Mouse (Mus musculus) heart, embryonic 16.5 days (tissue): ENCODE measurements around the gene Noct. TPM values are rescaled to one million over a fixed set of nuclear protein-coding genes. Genes with fewer than 3 reads are reported as not detected.

Experiments
- ATAC-seq: fragments of 200-750 bp; cut with Nextera tagmentation; replicated peaks from 2 replicates; pipeline ENCODE4 v1.8.0; 2017; ENCODE audit warnings: moderate number of reproducible peaks; ENCODE audit not compliant: insufficient read depth, low FRiP score; ENCODE audit errors: extremely low read depth
- H3K27ac ChIP-seq: fragments of 300-500 bp; sonication (generic); 2 replicates; pipeline ENCODE4 v1.5.1; 2014; ENCODE audit warnings: mild to moderate bottlenecking, low read length, control low read depth, moderate library complexity
- H3K27me3 ChIP-seq: fragments of 300-500 bp; sonication (generic); 2 replicates; pipeline ENCODE4 v1.6.1; 2014; ENCODE audit warnings: low read length, mixed read lengths; ENCODE audit not compliant: control insufficient read depth, insufficient read depth
- H3K36me3 ChIP-seq: fragments of 300-500 bp; sonication (generic); 2 replicates; pipeline ENCODE4 v1.6.1; 2014; ENCODE audit not compliant: control insufficient read depth, insufficient read depth
- H3K4me1 ChIP-seq: fragments of 300-500 bp; sonication (generic); 2 replicates; pipeline ENCODE4 v1.6.1; 2014; ENCODE audit warnings: low read length, mixed read lengths; ENCODE audit not compliant: control insufficient read depth, insufficient read depth
- H3K4me2 ChIP-seq: fragments of 300-500 bp; sonication (generic); 2 replicates; pipeline ENCODE4 v1.6.1; 2014; ENCODE audit warnings: low read depth, mild to moderate bottlenecking, control low read depth, low read length
- H3K4me3 ChIP-seq: fragments of 300-500 bp; sonication (generic); 2 replicates; pipeline ENCODE4 v1.5.1; 2014; ENCODE audit warnings: mild to moderate bottlenecking, control low read depth, low read length
- H3K9ac ChIP-seq: fragments of 300-500 bp; sonication (generic); 2 replicates; pipeline ENCODE4 v1.6.1; 2014; ENCODE audit warnings: low read length, control low read depth
- H3K9me3 ChIP-seq: fragments of 300-500 bp; sonication (generic); replicated peaks from 2 replicates; pipeline ENCODE4 v1.6.1; 2016; ENCODE audit warnings: low read length; ENCODE audit not compliant: control insufficient read depth
- WGBS: fragments of 180-500 bp; shearing (Covaris S2); extraction: QIAGEN DNeasy Blood & Tissue Kit; methylation state at CpG from one replicate; pipeline ENCODE4 v1.1.7; 2014; 5-methylcytosine and 5-hydroxymethylcytosine counted together
- polyA plus RNA-seq: library from polyadenylated mRNA; unstranded; fragments of >200 nt; fragmentation: Nextera tagmentation; extraction: Ambion mirVana; gene quantifications from 2 replicates; pipeline ENCODE4 v1.2.1, GENCODE M21; 2015

The Noct gene
- polyA plus RNA-seq, 1 experiment from 2014 or later: 11.1 TPM

DNA sequence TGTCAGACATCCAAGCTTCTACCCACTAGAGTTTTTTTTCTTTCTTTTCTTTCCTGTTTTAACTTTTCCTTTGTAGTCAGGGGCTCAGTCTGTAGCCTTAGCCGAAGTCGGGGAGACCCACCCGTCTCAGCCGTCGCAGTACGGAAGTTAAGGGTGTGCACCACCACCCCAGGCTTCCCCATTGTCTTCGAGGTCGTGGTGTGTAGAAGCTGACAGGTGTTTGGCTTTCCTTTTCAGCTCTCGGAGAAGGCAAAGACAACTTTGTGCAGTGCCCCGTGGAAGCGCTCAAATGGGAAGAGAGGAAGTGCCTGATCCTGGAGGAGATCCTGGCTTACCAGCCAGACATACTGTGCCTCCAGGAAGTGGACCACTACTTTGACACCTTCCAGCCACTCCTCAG is 25.2 kb downstream of the Noct start:
- 81% methylated on average over 11 of the region's 11 CpGs for WGBS
- H3K4me2 ChIP-seq: no peak overlapping the region
- no peak for ATAC-seq
- no peaks in the 10 kb centered on the region for H3K9me3 ChIP-seq
- H3K4me3 ChIP-seq: no peak overlapping the region
- peaks cover 43% of the 10 kb centered on the region for H3K36me3 ChIP-seq
- no peak overlapping the region for H3K27ac ChIP-seq
- H3K27me3 ChIP-seq: no peaks in the 10 kb centered on the region
- peaks cover 3% of the 10 kb centered on the region for H3K4me1 ChIP-seq
- no peak overlapping the region for H3K9ac ChIP-seq

DNA sequence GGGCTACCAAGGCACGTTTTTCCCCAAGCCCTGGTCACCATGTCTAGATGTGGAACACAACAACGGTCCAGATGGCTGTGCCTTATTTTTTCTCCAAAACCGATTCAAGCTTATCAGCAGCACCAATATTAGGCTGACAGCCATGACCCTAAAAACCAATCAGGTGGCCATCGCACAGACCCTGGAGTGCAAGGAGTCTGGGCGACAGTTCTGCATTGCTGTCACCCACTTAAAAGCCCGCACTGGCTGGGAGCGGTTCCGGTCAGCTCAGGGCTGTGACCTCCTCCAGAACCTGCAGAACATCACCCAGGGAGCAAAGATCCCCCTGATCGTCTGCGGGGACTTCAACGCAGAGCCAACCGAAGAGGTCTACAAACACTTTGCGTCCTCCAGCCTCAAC is 25.6 kb downstream of the Noct start:
- Histone ChIP-seq H3K36me3 (peaks cover 46% of the 10 kb centered on the region), H3K4me3 (no peak overlapping the region), H3K9ac (no peak overlapping the region), H3K4me1 (peaks cover 3% of the 10 kb centered on the region), H3K4me2 (no peak overlapping the region), H3K27me3 (no peaks in the 10 kb centered on the region), H3K27ac (no peak overlapping the region), H3K9me3 (no peaks in the 10 kb centered on the region)
- 87% methylated on average over 13 of the region's 13 CpGs for WGBS
- no peak for ATAC-seq

DNA sequence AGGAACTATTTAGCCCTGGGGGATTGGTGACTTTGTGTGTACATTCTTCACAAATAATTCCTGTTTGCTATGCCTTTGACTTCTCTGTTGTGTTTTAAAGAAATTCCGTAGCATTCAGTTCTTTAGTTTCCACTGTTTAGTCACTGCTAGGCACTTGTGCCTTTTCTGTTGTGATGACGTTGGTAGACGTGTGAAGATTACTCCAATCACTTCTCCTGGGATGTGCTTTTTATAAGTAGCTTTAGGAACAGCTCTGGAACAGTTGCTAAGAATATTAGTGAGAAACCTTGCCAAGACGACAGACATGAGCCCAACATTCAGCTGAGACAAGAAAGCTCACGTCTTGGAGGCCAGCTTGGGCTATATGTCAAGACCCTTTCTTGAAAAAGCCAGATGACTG is 26.8 kb downstream of the Noct start:
- no peak overlapping the region; the same call in 1 of the 2 replicates for H3K9ac ChIP-seq
- H3K4me1 ChIP-seq: peaks cover 3% of the 10 kb centered on the region
- H3K27me3 ChIP-seq: no peaks in the 10 kb centered on the region
- no peaks in the 10 kb centered on the region for H3K9me3 ChIP-seq
- H3K4me2 ChIP-seq: no peak overlapping the region
- no peak for ATAC-seq
- no peak overlapping the region; the same call in 1 of the 2 replicates for H3K27ac ChIP-seq
- WGBS: 59% methylated on average over 5 of the region's 5 CpGs
- H3K4me3 ChIP-seq: no peak overlapping the region
- H3K36me3 ChIP-seq: peaks cover 49% of the 10 kb centered on the region

DNA sequence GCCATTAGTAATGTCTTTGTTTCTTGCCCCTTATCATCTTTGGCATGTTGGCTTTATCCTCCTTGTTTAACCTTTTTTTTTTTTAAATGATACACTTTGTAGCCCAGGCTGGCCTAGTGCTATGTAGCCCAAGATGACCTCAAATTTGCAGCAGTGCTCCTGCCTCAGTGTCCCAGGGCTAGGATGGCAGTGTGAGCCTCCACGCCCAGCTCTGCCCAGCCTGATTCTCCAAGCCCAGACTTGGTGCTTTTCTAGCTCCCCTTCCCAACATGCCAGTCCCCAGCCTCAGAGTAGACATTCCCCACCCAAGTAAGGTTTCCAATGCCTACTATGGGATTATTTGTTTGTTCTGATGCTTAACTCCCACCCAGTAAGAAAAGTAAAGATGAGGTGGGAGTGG is 28.0 kb downstream of the Noct start:
- H3K9ac ChIP-seq: no peak overlapping the region
- no peak overlapping the region for H3K4me2 ChIP-seq
- no peaks in the 10 kb centered on the region for H3K27me3 ChIP-seq
- H3K4me3 ChIP-seq: no peak overlapping the region
- H3K27ac ChIP-seq: no peak overlapping the region
- no peak for ATAC-seq
- H3K9me3 ChIP-seq: no peaks in the 10 kb centered on the region
- peaks cover 60% of the 10 kb centered on the region for H3K36me3 ChIP-seq
- 88% methylated on average over 1 of the region's 1 CpGs for WGBS
- peaks cover 3% of the 10 kb centered on the region for H3K4me1 ChIP-seq

DNA sequence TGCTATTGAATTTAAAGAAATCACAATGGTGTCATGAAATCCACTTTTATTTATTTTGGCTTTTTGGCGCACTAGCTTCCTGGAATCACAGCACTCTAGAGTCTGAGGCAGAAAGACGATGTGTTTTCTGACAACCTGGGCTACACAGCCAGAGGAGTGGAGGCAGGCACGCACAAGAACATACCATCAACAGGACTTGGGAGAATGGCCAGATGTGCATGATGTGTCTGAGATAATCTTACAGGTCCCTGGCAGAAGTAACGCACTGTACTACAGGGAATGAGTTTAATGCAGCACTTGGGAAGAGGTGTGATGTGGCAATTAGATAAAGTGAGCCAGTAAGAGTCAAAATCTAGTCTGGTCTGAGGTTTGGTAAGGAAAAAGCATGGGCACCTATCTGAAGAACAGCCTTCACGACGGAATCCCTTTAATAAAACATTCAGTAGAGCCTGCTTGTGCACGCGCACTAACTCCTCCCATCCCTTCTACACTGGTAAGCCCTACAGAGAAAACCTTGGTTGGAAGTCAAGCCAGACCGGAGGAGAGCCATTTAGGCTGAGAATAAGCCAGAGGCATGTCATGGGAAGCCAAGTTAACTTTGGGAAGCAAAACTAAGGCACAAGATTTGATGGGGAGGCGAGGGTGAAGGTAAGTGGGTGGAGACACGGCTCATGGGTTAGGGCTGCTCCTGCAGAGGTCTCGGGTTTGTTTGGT is 28.6 kb downstream of the Noct start:
- Histone ChIP-seq H3K4me2 (no peak overlapping the region), H3K9ac (no peak overlapping the region), H3K4me1 (peaks cover 4% of the 10 kb centered on the region), H3K36me3 (peaks cover 64% of the 10 kb centered on the region), H3K27ac (no peak overlapping the region), H3K9me3 (no peaks in the 10 kb centered on the region), H3K27me3 (no peaks in the 10 kb centered on the region), H3K4me3 (no peak overlapping the region)
- WGBS: 81% methylated on average over 12 of the region's 12 CpGs
- ATAC-seq: no peak

DNA sequence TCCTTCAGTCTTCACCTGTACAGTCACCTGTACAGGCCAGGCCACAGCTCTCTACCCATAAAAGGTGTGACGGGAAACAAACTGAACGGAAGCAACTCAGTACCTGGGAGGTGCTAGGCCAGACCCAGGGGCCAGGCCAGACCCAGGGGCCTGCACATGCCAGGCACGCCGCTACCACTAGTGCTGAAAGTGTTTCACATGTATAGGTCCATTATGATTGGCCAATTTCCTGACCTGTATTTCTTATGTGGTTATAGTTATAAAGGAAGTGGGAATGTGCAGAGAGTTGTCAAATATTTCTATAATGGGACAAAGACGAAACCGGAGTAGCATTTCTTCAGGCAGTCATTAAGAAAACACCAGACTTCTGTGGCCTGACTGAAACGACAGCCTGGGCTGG is 30.5 kb downstream of the Noct start:
- H3K36me3 ChIP-seq: peaks cover 65% of the 10 kb centered on the region
- 88% methylated on average over 7 of the region's 7 CpGs for WGBS

DNA sequence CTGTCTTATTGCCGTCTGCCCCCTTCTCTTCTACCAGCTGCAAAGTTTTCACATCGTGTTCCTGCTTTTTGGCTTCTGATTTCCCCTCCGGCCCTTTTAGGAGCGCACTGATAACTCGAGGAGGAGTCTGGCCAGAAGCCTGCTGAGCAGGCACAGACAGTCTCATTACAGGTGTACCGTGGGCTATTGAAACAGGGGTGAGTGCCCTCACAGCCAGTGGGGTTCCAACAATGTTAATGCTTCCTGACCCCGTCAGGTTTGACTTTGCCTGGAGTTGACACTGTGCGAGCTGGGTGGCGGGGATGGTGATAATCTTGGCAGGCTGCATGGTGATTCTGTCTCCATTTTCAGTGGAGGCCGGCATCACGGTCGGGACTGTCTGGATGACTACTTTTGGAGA is 32.2 kb downstream of the Noct start:
- Histone ChIP-seq H3K4me2 (no peak overlapping the region), H3K9ac (no peak overlapping the region), H3K4me1 (peaks cover 4% of the 10 kb centered on the region; the same call in 1 of the 2 replicates), H3K27ac (no peak overlapping the region), H3K36me3 (peaks cover 67% of the 10 kb centered on the region), H3K9me3 (no peaks in the 10 kb centered on the region), H3K27me3 (no peaks in the 10 kb centered on the region), H3K4me3 (no peak overlapping the region)
- WGBS: 71% methylated on average over 12 of the region's 12 CpGs
- no peak for ATAC-seq

More for the DNA sequence above, 30.5 kb downstream of the Noct start:
- Histone ChIP-seq H3K9me3 (no peaks in the 10 kb centered on the region), H3K4me3 (no peak overlapping the region), H3K27me3 (no peaks in the 10 kb centered on the region), H3K27ac (no peak overlapping the region), H3K9ac (no peak overlapping the region), H3K4me1 (peaks cover 7% of the 10 kb centered on the region), H3K4me2 (no peak overlapping the region)
- ATAC-seq: no peak

DNA sequence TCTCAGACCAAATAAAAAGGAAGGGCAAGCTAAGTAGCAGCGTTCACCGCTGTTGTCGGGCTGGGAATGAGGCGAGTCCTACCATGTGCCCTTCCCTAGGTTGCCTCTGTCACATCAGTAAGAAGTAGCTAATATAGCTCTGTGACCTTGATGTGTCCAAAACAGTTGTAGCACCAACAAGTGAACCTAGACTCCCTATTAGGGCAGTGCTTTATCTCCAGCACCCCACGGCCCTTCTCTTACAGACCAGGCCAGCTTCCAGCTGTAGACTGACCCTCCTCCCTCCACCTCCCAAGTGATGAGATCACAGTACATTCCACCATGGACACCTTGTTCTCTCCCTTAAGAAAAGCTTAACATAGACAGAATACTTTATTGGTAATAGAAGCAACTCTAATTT is 33.8 kb downstream of the Noct start:
- peak overlapping the region; percentile 58 for H3K27ac ChIP-seq
- H3K36me3 ChIP-seq: peaks cover 68% of the 10 kb centered on the region
- H3K9ac ChIP-seq: no peak overlapping the region
- no peak overlapping the region for H3K4me2 ChIP-seq
- no peaks in the 10 kb centered on the region for H3K9me3 ChIP-seq
- peaks cover 4% of the 10 kb centered on the region; the same call in 1 of the 2 replicates for H3K4me1 ChIP-seq
- peak; percentile 71 for ATAC-seq
- no peak overlapping the region for H3K4me3 ChIP-seq
- WGBS: 61% methylated on average over 5 of the region's 5 CpGs
- no peaks in the 10 kb centered on the region for H3K27me3 ChIP-seq

DNA sequence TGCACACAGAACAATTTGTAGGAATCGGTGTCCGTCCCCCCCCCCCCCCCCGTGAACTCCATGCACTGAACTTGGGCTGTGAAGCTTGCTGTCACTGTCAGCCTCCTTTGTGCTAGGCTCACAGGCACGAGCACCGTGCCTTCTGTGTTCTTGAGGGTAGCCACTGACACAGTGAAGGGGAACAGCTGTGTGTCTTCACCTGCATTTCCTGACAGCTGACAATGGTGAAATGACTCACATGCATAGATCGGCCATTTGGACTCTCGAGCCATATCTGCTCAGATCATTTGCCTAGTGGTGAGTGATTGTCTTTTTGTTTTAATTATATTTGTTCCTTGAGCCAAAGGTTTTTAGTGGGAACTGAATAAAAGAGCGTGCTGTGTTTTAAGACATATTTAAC is 38.7 kb downstream of the Noct start:
- Histone ChIP-seq H3K36me3 (peaks cover 62% of the 10 kb centered on the region), H3K4me1 (peaks cover 7% of the 10 kb centered on the region), H3K27me3 (no peaks in the 10 kb centered on the region), H3K4me3 (no peak overlapping the region), H3K9me3 (no peaks in the 10 kb centered on the region), H3K4me2 (no peak overlapping the region), H3K9ac (no peak overlapping the region), H3K27ac (no peak overlapping the region)
- 69% methylated on average over 8 of the region's 8 CpGs for WGBS
- ATAC-seq: no peak
